Mouse (Mus musculus) heart, adult 11 months (tissue): ENCODE measurements at regions not wholly inside any gene's neighbourhood (a gene's known extent, or its start where the extent isn't known, plus 50 kb on each side); places are given as distances from the start of the nearest gene placed in this dataset.

Source experiments
- DNase-seq: peaks from one replicate; pipeline ENCODE4 v3.0.0; 2022

DNA sequence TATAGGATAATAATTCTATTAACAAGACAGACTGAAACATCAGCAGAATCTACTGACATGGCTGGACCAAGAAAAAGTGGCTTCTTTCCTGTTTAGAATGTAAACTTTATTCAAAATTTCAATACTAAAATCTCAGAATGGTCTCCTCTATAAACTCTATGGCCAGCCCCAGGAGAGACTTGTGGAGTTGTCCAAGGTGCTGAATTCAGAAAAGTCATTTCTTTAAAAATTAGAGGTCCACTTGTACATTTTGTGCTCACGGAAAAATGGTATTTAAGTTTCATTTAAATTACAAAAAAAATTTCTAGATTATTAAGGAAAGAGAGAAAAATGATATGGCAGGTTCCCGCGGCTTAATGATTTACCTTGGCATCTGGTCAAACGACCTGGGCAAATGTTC lies 352.2 kb upstream of the Igbp1b start:
- DNase-seq, result no peak
